Mouse (Mus musculus): ENCODE data around the gene Strada. TPM values are rescaled to one million over a fixed set of nuclear protein-coding genes. Genes with fewer than 3 reads are reported as not detected.

Gene Strada
- polyA plus RNA-seq, 1 experiment from 2014 or later = 16.5 TPM

DNA sequence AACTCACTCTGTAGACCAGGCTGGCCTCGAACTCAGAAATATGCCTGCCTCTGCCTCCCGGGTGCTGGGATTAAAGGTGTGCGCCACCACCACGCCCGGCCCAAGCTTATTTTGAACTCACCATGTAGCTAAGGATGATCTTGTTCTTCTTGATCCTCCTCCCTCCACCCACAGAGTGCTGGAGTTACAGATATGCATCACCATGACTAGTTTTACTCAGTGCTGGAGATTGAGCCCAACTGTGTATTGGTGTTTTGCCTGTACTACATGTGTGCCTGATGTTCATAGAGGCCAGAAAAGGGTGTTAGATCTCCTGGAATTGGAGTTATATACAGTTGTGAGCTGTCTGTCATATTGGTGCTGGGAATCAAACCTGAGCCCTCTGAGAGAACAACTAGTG lies 79.7 kb downstream of the Strada start:
- no peaks in the 10 kb centered on the region for H3K9me3 ChIP-seq (replicated peaks)
- H3K4me2 ChIP-seq = no peak overlapping the region
- peaks cover 3% of the 10 kb centered on the region; the same call in 1 of the 2 replicates for H3K4me1 ChIP-seq (replicated peaks)
- WGBS = 93% methylated on average over 5 of the region's 5 CpGs
- H3K9ac ChIP-seq = no peak overlapping the region
- H3K27ac ChIP-seq = peak overlapping the region; percentile 53
- no peaks in the 10 kb centered on the region for H3K27me3 ChIP-seq
- ATAC-seq (replicated peaks; ENCODE audit: insufficient number of reproducible peaks, insufficient read depth, low FRiP score, low read depth) = no peak
- no peak overlapping the region for H3K4me3 ChIP-seq
- peaks cover 34% of the 10 kb centered on the region for H3K36me3 ChIP-seq

Other genes with a start within 250 kb of the Strada start
- gene Cyb561, start 248.8 kb downstream of the Strada start, polyA plus RNA-seq (2015; fragmentation: Nextera tagmentation; extraction: Ambion mirVana) = 6.2 and 16.8 TPM in 2 replicates
- 3.3 and 3.9 TPM in 2 replicates for gene Ace, start 234.2 kb downstream of the Strada start, polyA plus RNA-seq (2015; fragmentation: Nextera tagmentation; extraction: Ambion mirVana)
- not detected in 2 replicates for gene Ace3, start 207.5 kb downstream of the Strada start, polyA plus RNA-seq (2015; fragmentation: Nextera tagmentation; extraction: Ambion mirVana)
- gene Kcnh6, start 194.0 kb downstream of the Strada start, polyA plus RNA-seq (2015; fragmentation: Nextera tagmentation; extraction: Ambion mirVana) = 0.08 and 0.46 TPM in 2 replicates
- gene Dcaf7, start 165.3 kb downstream of the Strada start, polyA plus RNA-seq (2015; fragmentation: Nextera tagmentation; extraction: Ambion mirVana) = 35.0 and 48.7 TPM in 2 replicates
- 10.1 and 11.5 TPM in 2 replicates for gene Taco1, start 136.1 kb downstream of the Strada start, polyA plus RNA-seq (2015; fragmentation: Nextera tagmentation; extraction: Ambion mirVana)
- gene Map3k3, start 117.6 kb downstream of the Strada start, polyA plus RNA-seq (2015; fragmentation: Nextera tagmentation; extraction: Ambion mirVana) = 19.2 and 24.9 TPM in 2 replicates
- gene Gm10840, start 41.3 kb downstream of the Strada start, polyA plus RNA-seq (2015; fragmentation: Nextera tagmentation; extraction: Ambion mirVana) = not detected in 2 replicates
- 75.9 and 110 TPM in 2 replicates for gene Limd2, start 41.3 kb downstream of the Strada start, polyA plus RNA-seq (2015; fragmentation: Nextera tagmentation; extraction: Ambion mirVana)
- 87.3 and 88.2 TPM in 2 replicates for gene Ccdc47, start 14.2 kb upstream of the Strada start, polyA plus RNA-seq (2015; fragmentation: Nextera tagmentation; extraction: Ambion mirVana)
- 41.1 and 47.3 TPM in 2 replicates for gene Ddx42, start 14.8 kb upstream of the Strada start, polyA plus RNA-seq (2015; fragmentation: Nextera tagmentation; extraction: Ambion mirVana)
- 31.1 and 37.5 TPM in 2 replicates for gene Ftsj3, start 53.9 kb upstream of the Strada start, polyA plus RNA-seq (2015; fragmentation: Nextera tagmentation; extraction: Ambion mirVana)
- gene Psmc5, start 54.0 kb upstream of the Strada start, polyA plus RNA-seq (2015; fragmentation: Nextera tagmentation; extraction: Ambion mirVana) = 195 and 215 TPM in 2 replicates
- 18.2 and 35.7 TPM in 2 replicates for gene Smarcd2, start 70.8 kb upstream of the Strada start, polyA plus RNA-seq (2015; fragmentation: Nextera tagmentation; extraction: Ambion mirVana)
- 0.34 TPM in 1 of 2 replicates, not detected in the other for gene Tcam1, start 74.5 kb upstream of the Strada start, polyA plus RNA-seq (2015; fragmentation: Nextera tagmentation; extraction: Ambion mirVana)
- not detected in 2 replicates for gene Gh, start 99.7 kb upstream of the Strada start, polyA plus RNA-seq (2015; fragmentation: Nextera tagmentation; extraction: Ambion mirVana)
- gene Cd79b, start 112.6 kb upstream of the Strada start, polyA plus RNA-seq (2015; fragmentation: Nextera tagmentation; extraction: Ambion mirVana) = 1.0 and 2.8 TPM in 2 replicates
- gene Scn4a, start 151.1 kb upstream of the Strada start, polyA plus RNA-seq (2015; fragmentation: Nextera tagmentation; extraction: Ambion mirVana) = 0.06 and 0.24 TPM in 2 replicates
- gene Prr29, start 163.3 kb upstream of the Strada start, polyA plus RNA-seq (2015; fragmentation: Nextera tagmentation; extraction: Ambion mirVana) = 0.44 and 0.62 TPM in 2 replicates
- 79.4 and 87.1 TPM in 2 replicates for gene Icam2, start 185.9 kb upstream of the Strada start, polyA plus RNA-seq (2015; fragmentation: Nextera tagmentation; extraction: Ambion mirVana)

Measured in heart, embryonic 15.5 days (tissue).